Mouse (Mus musculus): ENCODE results near the gene Tas2r135.

GRCm38 (mm10) chr6:42434446-42434845 lies 29.2 kb downstream of the Tas2r135 start, which contains the start of gene Tas2r126:
- TF ChIP-seq CTCF (IDR thresholded peaks at IDR 0.05; ENCODE audit: extremely low read depth, insufficient read depth, insufficient read length, insufficient replicate concordance) = no peak
- TF ChIP-seq POLR2A (IDR thresholded peaks at IDR 0.05; ENCODE audit: low read depth, low read length) = no peak
